Mouse (Mus musculus) midbrain, embryonic 12.5 days (tissue): ENCODE measurements at regions not wholly inside any gene's neighbourhood (a gene's known extent, or its start where the extent isn't known, plus 50 kb on each side); places are given as distances from the start of the nearest gene placed in this dataset.
"Not testable (repeated sequence)": the region's sequence is repeated elsewhere in the genome, so short reads cannot be mapped to it uniquely, and the experiment has no call there.

Experiments
- ATAC-seq: fragments of 200-750 bp; cut with Nextera tagmentation; 2 replicates; pipeline ENCODE4 v1.8.0; 2017; ENCODE audit warnings: low read depth, moderate TSS enrichment, moderate library complexity; ENCODE audit not compliant: low FRiP score
- H3K27ac ChIP-seq: fragments of 300-500 bp; sonication (generic); replicated peaks from 2 replicates; pipeline ENCODE4 v1.5.1; 2016; ENCODE audit warnings: mild to moderate bottlenecking
- H3K27me3 ChIP-seq: fragments of 300-500 bp; sonication (generic); 2 replicates; pipeline ENCODE4 v1.6.1; 2016; ENCODE audit warnings: mild to moderate bottlenecking
- H3K36me3 ChIP-seq: fragments of 300-500 bp; sonication (generic); 2 replicates; pipeline ENCODE4 v1.6.1; 2016
- H3K4me1 ChIP-seq: fragments of 300-500 bp; sonication (generic); 2 replicates; pipeline ENCODE4 v1.6.1; 2016
- H3K4me2 ChIP-seq: fragments of 300-500 bp; sonication (generic); replicated peaks from 2 replicates; pipeline ENCODE4 v1.6.1; 2016; ENCODE audit warnings: mild to moderate bottlenecking, moderate library complexity
- H3K4me3 ChIP-seq: fragments of 300-500 bp; sonication (generic); 2 replicates; pipeline ENCODE4 v1.5.1; 2016; ENCODE audit warnings: mild to moderate bottlenecking
- H3K9ac ChIP-seq: fragments of 300-500 bp; sonication (generic); replicated peaks from 2 replicates; pipeline ENCODE4 v1.6.1; 2016; ENCODE audit warnings: mild to moderate bottlenecking, moderate library complexity
- H3K9me3 ChIP-seq: fragments of 300-500 bp; sonication (generic); 2 replicates; pipeline ENCODE4 v1.6.1; 2016; ENCODE audit warnings: mild to moderate bottlenecking
- WGBS: fragments of 180-500 bp; shearing (Covaris S2); methylation state at CpG from one replicate; pipeline ENCODE4 v1.1.7; 2016; 5-methylcytosine and 5-hydroxymethylcytosine counted together

DNA sequence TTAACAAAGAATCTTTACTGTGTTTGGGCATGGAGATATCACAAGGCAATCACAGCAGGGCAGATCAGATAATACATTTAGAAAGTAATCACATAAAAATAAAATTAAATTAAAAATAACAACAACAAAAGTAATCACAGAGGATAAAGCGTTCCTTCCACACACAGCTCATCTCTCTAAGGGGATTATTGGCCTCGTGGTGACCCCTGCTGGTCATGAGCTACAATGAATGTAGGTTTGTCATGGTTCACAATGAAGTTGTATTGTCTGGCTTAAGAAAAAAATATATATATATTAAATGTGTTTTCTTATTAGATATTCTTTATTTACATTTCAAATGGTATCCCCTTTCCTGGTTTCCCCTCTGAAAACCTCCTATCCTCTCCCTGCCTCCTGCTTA is 1039.1 kb upstream of the Zfp386 start:
- ATAC-seq = no peak
- Histone ChIP-seq H3K4me3 (no peak overlapping the region), H3K4me1 (no peaks in the 10 kb centered on the region), H3K9ac (no peak overlapping the region), H3K4me2 (no peak overlapping the region), H3K27ac (no peak overlapping the region), H3K27me3 (no peaks in the 10 kb centered on the region), H3K36me3 (no peaks in the 10 kb centered on the region), H3K9me3 (peaks cover 22% of the 10 kb centered on the region)
- 51% methylated on average over 2 of the region's 2 CpGs for WGBS

DNA sequence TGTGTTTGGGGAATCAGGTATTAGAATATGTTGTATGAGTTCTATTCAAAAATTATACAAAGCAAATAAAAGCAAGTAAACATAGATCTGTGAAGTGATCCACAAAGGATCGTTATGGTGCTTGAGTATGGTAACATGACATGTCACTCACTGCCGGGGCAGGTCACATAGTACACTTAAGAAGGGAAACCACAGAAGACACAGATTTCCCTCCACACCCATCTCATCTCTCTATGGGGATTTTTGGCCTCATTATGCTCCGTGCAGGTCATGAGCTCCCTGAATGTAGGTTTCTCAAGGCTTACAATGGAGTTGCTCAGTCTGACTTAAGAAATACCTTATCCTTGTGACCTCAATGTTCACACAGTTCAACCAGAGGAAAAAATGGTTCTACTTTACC is 1034.8 kb upstream of the Zfp386 start:
- no peak overlapping the region for H3K9ac ChIP-seq
- no peaks in the 10 kb centered on the region for H3K27me3 ChIP-seq
- H3K4me2 ChIP-seq = no peak overlapping the region
- WGBS = 88% methylated on average over 3 of the region's 3 CpGs
- peaks cover 11% of the 10 kb centered on the region; the same call in 1 of the 2 replicates for H3K9me3 ChIP-seq
- H3K36me3 ChIP-seq = no peaks in the 10 kb centered on the region
- no peak overlapping the region for H3K27ac ChIP-seq
- no peaks in the 10 kb centered on the region for H3K4me1 ChIP-seq
- no peak overlapping the region for H3K4me3 ChIP-seq
- no peak for ATAC-seq

DNA sequence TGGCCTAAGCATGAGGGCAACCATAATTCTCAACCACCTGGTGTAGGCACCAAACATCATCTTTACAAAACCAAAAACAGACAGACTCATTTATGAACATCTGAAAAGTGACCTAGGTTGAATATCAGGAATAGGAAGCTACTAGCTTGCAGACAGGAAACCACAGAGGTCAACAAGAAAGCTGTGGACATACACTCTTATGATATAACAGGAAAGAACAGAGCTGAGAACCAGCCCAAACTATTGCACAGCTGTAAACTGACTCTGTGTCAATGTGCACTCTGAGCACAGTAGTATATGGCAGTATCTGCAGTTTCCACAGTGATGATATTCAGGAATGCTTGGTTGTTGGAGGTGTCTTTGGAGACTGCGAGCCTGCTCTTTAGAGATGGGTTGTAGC is 1023.8 kb upstream of the Zfp386 start:
- Histone ChIP-seq H3K4me1 (no peaks in the 10 kb centered on the region), H3K36me3 (no peaks in the 10 kb centered on the region), H3K4me3 (no peak overlapping the region), H3K27me3 (no peaks in the 10 kb centered on the region), H3K9ac (no peak overlapping the region), H3K9me3 (peaks cover 15% of the 10 kb centered on the region), H3K4me2 (no peak overlapping the region), H3K27ac (no peak overlapping the region)
- WGBS = 92% methylated on average over 1 of the region's 1 CpGs
- no peak for ATAC-seq

DNA sequence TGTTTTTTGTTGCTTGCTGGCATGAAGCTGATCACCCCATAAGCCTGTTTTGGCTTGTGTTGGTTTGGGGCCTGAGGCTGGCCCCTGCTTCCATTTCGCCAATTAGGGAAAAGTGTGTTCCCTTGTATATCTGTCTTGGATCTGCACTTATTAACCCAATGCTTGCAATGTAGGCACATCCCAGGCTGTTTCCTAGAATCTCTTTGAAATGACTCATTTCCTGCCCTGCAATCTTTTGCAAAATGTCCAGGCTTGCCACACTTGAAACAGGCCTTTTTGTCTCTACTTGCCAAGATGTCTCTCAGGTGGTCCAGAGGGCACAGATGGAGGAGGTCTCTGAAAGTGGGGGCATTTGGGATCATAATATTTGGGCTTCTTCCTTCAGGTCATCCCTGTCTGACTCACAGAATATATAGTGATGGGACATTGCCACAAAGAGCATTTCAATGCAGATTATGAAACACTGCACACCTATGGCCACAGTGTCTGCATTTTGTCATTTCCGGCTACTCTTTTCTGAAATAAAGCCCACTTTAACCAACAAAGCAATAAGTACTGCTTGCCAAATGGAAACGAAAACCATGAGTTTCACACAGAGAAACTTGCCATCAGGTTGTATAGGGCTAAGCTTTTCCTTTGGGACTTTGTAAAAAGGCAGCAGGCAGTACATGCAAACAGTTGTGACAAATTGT is 1012.9 kb upstream of the Zfp386 start:
- Histone ChIP-seq H3K27me3 (no peaks in the 10 kb centered on the region), H3K4me2 (no peak overlapping the region), H3K4me3 (no peak overlapping the region), H3K9me3 (peaks cover 15% of the 10 kb centered on the region; the same call in 1 of the 2 replicates), H3K9ac (no peak overlapping the region), H3K36me3 (no peaks in the 10 kb centered on the region), H3K27ac (no peak overlapping the region), H3K4me1 (no peaks in the 10 kb centered on the region)
- WGBS = 73% methylated on average over 3 of the region's 3 CpGs
- no peak for ATAC-seq

DNA sequence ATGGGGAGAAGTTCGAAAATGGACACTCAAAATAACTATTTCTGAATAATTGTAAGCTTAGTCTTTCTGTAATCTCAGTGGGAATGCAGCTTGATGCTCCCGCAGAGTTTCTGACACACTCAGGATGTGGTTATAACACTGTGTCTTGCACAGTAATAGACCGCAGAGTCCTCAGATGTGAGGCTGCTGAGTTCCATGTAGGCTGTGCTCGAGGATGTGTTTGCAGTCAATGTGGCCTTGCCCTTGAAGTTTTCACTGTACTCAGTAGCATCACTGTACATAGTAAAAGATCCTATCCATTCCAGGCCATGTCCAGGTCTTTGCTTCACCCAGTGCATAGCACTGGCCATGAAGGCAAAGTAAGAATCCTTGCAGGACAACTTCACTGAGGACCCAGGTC is 992.4 kb upstream of the Zfp386 start:
- Histone ChIP-seq H3K4me2 (no peak overlapping the region), H3K4me3 (no peak overlapping the region), H3K27me3 (no peaks in the 10 kb centered on the region), H3K9me3 (peaks cover 15% of the 10 kb centered on the region; the same call in 1 of the 2 replicates), H3K4me1 (no peaks in the 10 kb centered on the region), H3K36me3 (no peaks in the 10 kb centered on the region), H3K27ac (no peak overlapping the region), H3K9ac (no peak overlapping the region)
- 80% methylated on average over 4 of the region's 4 CpGs for WGBS
- ATAC-seq = no peak

DNA sequence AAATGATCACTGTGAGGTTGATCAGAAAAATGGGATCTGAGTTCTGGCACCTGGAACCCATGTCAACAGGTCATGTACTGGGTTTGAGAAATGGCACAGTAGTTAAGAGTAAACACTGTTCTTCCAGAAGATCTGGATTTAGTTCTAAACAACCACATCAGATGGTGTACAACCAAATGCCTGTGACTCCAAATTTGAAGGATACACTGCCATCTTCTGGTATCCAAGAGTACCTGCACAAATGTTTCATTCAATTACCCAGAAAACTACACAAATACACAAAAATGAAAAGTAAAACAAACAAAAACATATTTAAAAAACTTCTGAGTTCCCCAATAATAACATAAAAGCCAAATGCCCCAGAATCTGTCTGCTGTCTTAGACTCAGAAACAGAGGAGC is 987.6 kb upstream of the Zfp386 start:
- H3K4me2 ChIP-seq, H3K27ac ChIP-seq, H3K9ac ChIP-seq, ATAC-seq, H3K4me1 ChIP-seq, H3K4me3 ChIP-seq, H3K36me3 ChIP-seq, H3K27me3 ChIP-seq: not testable (repeated sequence)
- H3K9me3 ChIP-seq = peaks cover 30% of the 10 kb centered on the region; the same call in 1 of the 2 replicates

DNA sequence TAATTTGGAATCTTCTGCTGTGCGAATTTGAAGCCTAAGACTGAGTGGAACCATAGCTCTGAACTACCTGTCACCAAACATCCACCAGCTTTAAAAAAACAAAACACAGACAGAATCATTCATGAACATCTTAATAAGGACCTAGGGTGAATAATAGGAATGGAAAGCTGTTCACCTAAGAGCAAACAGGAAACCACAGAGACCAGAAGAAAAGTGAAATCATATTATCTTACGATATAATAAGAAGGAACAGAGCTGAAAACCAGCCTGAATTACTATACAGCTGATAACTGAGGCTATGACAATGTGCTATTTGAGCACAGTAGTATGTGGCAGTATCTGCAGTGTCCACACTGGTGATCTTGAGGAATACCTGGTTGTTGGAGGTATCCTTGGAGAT is 980.3 kb upstream of the Zfp386 start:
- Histone ChIP-seq H3K4me3 (no peak overlapping the region), H3K4me2 (no peak overlapping the region), H3K9ac (no peak overlapping the region), H3K9me3 (peaks cover 24% of the 10 kb centered on the region; the same call in 1 of the 2 replicates), H3K4me1 (no peaks in the 10 kb centered on the region), H3K27me3 (no peaks in the 10 kb centered on the region), H3K36me3 (no peaks in the 10 kb centered on the region), H3K27ac (no peak overlapping the region)
- 83% methylated on average over 2 of the region's 2 CpGs for WGBS
- no peak for ATAC-seq

DNA sequence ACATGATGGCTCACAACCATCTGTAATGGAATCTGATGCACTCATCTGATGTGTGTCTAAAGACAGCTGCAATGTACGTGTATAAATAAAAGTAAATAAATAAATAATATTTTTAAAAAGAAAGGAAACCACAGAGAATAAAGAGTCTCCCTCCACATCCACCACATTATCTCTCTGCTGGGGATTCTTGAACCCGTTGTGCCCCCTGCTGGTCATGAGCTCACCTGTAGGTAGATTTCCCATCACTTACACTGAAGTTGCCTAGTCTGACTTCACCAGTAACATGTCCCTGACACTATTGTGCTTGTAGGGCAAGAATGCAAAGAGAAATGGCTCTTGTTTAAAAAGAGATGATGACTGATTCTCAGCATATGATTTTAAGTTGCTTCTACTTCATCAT is 956.1 kb upstream of the Zfp386 start:
- H3K4me3 ChIP-seq, H3K9ac ChIP-seq, H3K4me2 ChIP-seq, ATAC-seq, H3K4me1 ChIP-seq, H3K27me3 ChIP-seq, H3K36me3 ChIP-seq, H3K9me3 ChIP-seq, H3K27ac ChIP-seq: not testable (repeated sequence)
- WGBS = 82% methylated on average over 2 of the region's 2 CpGs

DNA sequence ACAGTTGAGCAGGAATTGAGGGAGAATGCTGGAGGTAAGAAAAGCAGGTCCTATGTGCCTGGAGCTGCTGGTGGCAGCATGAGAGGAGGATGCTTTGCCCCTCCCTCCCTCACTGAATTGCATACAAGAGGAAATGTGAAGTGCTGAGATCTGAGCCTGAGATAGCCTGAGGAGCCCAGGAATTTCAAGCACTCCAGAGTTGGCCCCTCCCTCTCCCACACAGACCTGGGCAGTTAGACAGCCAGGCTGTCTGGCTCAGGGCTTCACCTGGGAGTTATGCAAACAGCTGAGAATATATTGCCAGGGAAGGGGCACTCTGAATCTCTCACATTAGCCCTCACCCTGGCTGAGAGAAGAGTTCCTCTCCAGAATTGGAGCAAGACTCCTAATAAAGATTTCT is 937.8 kb upstream of the Zfp386 start:
- H3K9me3 ChIP-seq = peaks cover 24% of the 10 kb centered on the region
- no peak overlapping the region for H3K27ac ChIP-seq
- no peak overlapping the region for H3K4me2 ChIP-seq
- no peak overlapping the region for H3K9ac ChIP-seq
- no peaks in the 10 kb centered on the region for H3K4me1 ChIP-seq
- H3K27me3 ChIP-seq = no peaks in the 10 kb centered on the region
- ATAC-seq = no peak
- no peaks in the 10 kb centered on the region for H3K36me3 ChIP-seq
- H3K4me3 ChIP-seq = no peak overlapping the region

DNA sequence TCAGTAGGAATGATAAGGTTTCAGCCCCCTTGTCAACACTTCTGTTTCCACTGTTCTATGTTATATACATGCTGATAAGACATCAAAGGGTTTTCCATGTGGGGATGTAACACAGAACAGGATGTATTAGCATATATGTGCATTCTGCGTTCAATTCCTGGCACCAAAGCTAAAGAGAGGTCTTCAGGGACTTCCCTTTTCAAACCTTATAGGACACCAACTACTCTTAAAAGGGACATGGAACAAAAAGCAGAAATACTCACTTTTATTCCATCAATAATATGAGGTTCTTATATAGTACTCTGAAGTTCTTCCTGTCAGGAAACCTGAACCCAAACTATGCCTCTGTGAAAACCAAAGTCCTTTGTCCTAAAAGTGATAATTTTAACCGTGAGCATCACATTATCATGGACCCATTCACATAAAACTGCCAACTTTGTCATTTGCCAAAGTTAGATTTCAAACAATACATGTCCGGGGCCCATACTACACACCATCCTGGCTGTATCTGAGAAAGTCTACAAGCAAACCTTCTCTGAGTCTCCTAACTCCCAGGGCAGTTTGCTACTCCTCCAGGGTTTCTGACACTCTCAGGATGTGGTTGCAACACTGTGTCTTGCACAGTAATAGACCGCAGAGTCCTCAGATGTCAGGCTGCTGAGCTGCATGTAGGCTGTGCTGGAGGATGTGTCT is 928.2 kb upstream of the Zfp386 start:
- peaks cover 13% of the 10 kb centered on the region for H3K9me3 ChIP-seq
- not testable (repeated sequence) for H3K4me2 ChIP-seq, ATAC-seq, H3K36me3 ChIP-seq, H3K4me1 ChIP-seq, H3K27ac ChIP-seq, H3K4me3 ChIP-seq, H3K27me3 ChIP-seq, H3K9ac ChIP-seq
- WGBS = 73% methylated on average over 4 of the region's 4 CpGs

DNA sequence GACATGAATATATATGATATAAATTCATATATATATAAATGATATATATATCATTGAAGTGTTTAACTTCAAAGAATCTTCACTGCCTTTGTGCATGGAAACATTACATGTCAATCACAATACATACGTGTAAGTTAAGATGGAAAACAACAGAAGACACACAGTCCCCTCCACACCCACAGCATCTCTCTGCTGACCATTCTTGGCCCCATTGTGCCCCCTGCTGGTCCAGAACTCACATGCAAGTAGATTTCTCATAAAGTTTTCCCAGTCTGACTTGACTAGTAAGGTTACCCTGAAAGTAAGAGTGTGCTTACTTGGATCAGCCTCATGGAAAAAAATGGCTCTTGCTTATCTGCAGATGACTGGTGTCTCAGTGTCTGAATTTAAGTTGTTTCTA is 926.3 kb upstream of the Zfp386 start:
- no peak for ATAC-seq
- H3K36me3 ChIP-seq = no peaks in the 10 kb centered on the region
- no peaks in the 10 kb centered on the region for H3K4me1 ChIP-seq
- H3K9me3 ChIP-seq = peaks cover 17% of the 10 kb centered on the region
- no peaks in the 10 kb centered on the region for H3K27me3 ChIP-seq
- H3K4me2 ChIP-seq = no peak overlapping the region
- no peak overlapping the region for H3K9ac ChIP-seq
- H3K4me3 ChIP-seq = no peak overlapping the region
- no peak overlapping the region for H3K27ac ChIP-seq
- 60% methylated on average over 1 of the region's 1 CpGs for WGBS

DNA sequence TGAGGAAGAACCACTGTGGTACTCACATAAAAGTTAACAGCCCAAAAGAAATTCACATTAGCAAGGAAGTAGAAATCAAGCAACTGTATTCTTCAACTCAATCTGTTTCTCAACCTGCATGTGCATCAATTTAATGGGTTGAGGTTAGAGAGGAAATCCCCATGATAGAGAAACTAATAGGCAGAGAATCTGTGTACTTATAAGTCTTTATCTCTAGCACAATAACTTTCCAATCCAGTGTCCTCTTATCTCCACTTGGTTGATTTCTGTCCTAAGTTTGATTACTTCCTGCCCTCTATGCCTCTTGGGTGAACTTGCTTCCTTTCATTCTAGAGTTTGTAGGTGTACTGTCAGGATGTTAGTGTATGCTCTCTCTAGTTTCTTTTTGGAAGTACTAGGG is 925.6 kb upstream of the Zfp386 start:
- Histone ChIP-seq H3K4me1 (no peaks in the 10 kb centered on the region), H3K9me3 (peaks cover 20% of the 10 kb centered on the region), H3K27me3 (no peaks in the 10 kb centered on the region), H3K9ac (no peak overlapping the region), H3K27ac (no peak overlapping the region), H3K36me3 (no peaks in the 10 kb centered on the region), H3K4me3 (no peak overlapping the region), H3K4me2 (no peak overlapping the region)
- no peak for ATAC-seq

DNA sequence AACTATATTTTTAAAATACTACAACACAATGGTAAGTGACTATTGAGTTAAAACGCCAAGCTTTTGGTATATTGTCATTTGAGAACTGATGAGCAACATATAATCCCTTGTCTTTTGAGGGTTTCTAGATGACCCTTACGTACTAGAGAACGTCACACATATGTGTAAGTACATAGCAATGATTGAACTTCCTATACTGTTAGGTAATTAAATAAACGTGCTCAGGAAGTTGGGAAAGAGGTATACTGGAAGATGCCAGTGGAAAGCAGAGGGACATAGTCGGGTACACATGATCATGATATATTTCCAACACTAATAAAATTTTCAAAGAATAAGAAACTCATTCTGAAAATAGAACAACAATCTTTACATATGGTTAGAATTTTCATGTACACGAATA is 914.6 kb upstream of the Zfp386 start:
- not testable (repeated sequence) for ATAC-seq, H3K36me3 ChIP-seq
- WGBS = 68% methylated on average over 4 of the region's 6 CpGs

More for the DNA sequence above, 914.6 kb upstream of the Zfp386 start:
- not testable (repeated sequence) for H3K27ac ChIP-seq, H3K27me3 ChIP-seq, H3K9me3 ChIP-seq, H3K4me2 ChIP-seq, H3K4me1 ChIP-seq, H3K9ac ChIP-seq, H3K4me3 ChIP-seq
